Mouse (Mus musculus): Measurements from ENCODE around the gene Ppm1h.

DNA sequence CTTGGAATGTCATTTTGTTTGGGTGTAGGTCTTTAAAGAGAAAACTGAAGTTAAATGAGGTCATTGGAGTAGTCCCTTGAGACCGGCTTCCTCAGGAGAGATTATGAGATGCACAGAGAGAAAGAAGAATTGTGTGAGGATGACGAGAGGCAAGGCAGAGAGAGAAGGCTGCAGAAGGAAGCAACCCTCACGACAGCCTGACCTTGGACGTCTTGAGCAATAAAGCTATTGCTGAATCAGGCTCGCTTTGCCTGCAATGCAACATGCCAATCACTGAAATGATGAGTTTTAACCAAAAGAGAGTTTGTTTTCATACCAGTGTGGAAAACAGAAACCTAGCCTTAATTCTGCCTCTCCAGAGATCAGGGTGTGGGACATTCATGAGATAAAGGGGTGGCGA, 43.5 kb downstream of the Ppm1h start:
- no peak for TF ChIP-seq CTCF (IDR thresholded peaks at IDR 0.05; ENCODE audit: extremely low read depth, insufficient read depth, low read length)
- TF ChIP-seq POLR2A (IDR thresholded peaks at IDR 0.05; ENCODE audit: extremely low read depth, insufficient read depth, low read length): no peak

Data from cortical plate, adult 2 months (tissue).